Mouse (Mus musculus) kidney, postnatal 0 days (tissue): ENCODE data around the gene Tvp23a. TPM values are rescaled to one million over a fixed set of nuclear protein-coding genes. Genes with fewer than 3 reads are reported as not detected.

Source experiments
- ATAC-seq: fragments of 200-750 bp; cut with Nextera tagmentation; replicated peaks from 2 replicates; pipeline ENCODE4 v1.8.0; 2017; ENCODE audit warnings: low read depth, moderate number of reproducible peaks, moderate TSS enrichment, moderate library complexity; ENCODE audit not compliant: low FRiP score
- DNase-seq: peaks from one replicate; pipeline ENCODE4 v3.0.0-alpha.2; 2016; ENCODE audit warnings: low spot score
- H3K27ac ChIP-seq: fragments of 300-500 bp; sonication (generic); 2 replicates; pipeline ENCODE4 v1.5.1; 2014; ENCODE audit warnings: mild to moderate bottlenecking
- H3K27me3 ChIP-seq: fragments of 300-500 bp; sonication (generic); 2 replicates; pipeline ENCODE4 v1.6.1; 2014; ENCODE audit warnings: low read length, mixed read lengths; ENCODE audit not compliant: insufficient read depth
- H3K36me3 ChIP-seq: fragments of 300-500 bp; sonication (generic); 2 replicates; pipeline ENCODE4 v1.6.1; 2014; ENCODE audit warnings: low read length, mixed read lengths; ENCODE audit not compliant: insufficient read depth
- H3K4me1 ChIP-seq: fragments of 300-500 bp; sonication (generic); replicated peaks from 2 replicates; pipeline ENCODE4 v1.6.1; 2014; ENCODE audit warnings: antibody characterized with exemption, low read length, mixed read lengths; ENCODE audit not compliant: insufficient read depth
- H3K4me2 ChIP-seq: fragments of 300-500 bp; sonication (generic); 2 replicates; pipeline ENCODE4 v1.6.1; 2014; ENCODE audit warnings: mild to moderate bottlenecking, low read length, moderate library complexity, mixed read lengths
- H3K4me3 ChIP-seq: fragments of 300-500 bp; sonication (generic); replicated peaks from 2 replicates; pipeline ENCODE4 v1.5.1; 2014; ENCODE audit warnings: low read depth, low read length
- H3K9ac ChIP-seq: fragments of 300-500 bp; sonication (generic); 2 replicates; pipeline ENCODE4 v1.6.1; 2014; ENCODE audit warnings: low read depth, low read length
- H3K9me3 ChIP-seq: fragments of 300-500 bp; sonication (generic); replicated peaks from 2 replicates; pipeline ENCODE4 v1.6.1; 2016; ENCODE audit warnings: low read length, inconsistent platforms, mixed read lengths
- CTCF ChIP-seq: IDR thresholded peaks from 2 replicates; pipeline ENCODE4 v1.5.1; 2016; ENCODE audit warnings: antibody characterized with exemption, low read depth, mild to moderate bottlenecking, moderate library complexity
- WGBS: fragments of 180-500 bp; shearing (Covaris S2); extraction: QIAGEN DNeasy Blood & Tissue Kit; methylation state at CpG from one replicate; pipeline ENCODE4 v1.1.7; 2014; 5-methylcytosine and 5-hydroxymethylcytosine counted together
- polyA plus RNA-seq: library from polyadenylated mRNA; unstranded; fragments of >200 nt; fragmentation: Nextera tagmentation; extraction: Ambion mirVana; gene quantifications from 2 replicates; pipeline ENCODE4 v1.2.1, GENCODE M21; 2015

Gene Tvp23a
- polyA plus RNA-seq, 1 experiment from 2014 or later: 5.9 TPM

DNA sequence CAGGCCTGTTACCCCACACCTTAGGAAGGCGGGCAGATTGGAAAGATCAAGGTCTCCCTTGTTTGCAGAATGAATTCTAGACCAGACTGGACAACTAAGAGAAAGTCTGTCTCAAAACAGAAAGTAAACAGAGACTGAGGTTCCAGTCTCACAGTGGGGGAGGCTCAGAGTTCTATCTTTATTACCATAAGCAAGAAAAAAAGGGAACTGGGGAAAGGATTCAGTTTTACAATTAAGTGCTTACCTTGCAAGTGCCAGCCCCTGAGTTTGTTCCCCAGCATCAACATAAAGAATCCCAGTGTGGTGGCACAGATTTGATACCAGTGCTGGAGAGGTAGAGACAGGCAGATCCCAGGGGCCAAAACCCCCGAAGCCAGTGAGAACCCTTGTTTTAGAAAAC is 28.8 kb upstream of the Tvp23a start:
- Histone ChIP-seq H3K9me3 (no peaks in the 10 kb centered on the region), H3K4me3 (no peak overlapping the region), H3K4me1 (no peaks in the 10 kb centered on the region), H3K36me3 (no peaks in the 10 kb centered on the region), H3K27me3 (no peaks in the 10 kb centered on the region), H3K27ac (no peak overlapping the region), H3K9ac (no peak overlapping the region), H3K4me2 (no peak overlapping the region)
- TF ChIP-seq CTCF: no peak
- ATAC-seq: no peak
- DNase-seq: no peak
- WGBS: 70% methylated on average over 2 of the region's 2 CpGs

DNA sequence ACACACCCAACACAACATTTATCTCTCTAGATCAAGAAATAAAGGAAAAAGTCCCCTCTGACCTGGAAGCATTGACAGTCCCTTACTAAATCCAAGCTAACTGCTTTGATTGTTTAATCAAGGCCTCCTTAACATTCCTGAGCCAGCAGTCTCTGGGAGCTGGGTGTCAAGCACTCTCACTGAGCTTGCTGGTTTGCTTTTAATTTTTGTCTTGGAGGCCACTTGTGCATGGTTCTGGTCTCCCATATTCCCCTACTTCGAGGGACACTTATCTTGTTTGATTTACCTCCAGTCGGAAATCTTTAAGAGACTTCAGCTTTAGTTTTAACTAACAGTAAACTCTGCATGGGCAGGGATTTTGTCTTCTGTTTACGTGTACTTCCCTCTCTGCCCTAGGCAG is 27.8 kb upstream of the Tvp23a start:
- ATAC-seq (no peak), DNase-seq (no peak)
- no peaks in the 10 kb centered on the region for H3K9me3 ChIP-seq
- no peak overlapping the region for H3K27ac ChIP-seq
- H3K27me3 ChIP-seq: no peaks in the 10 kb centered on the region
- H3K36me3 ChIP-seq: no peaks in the 10 kb centered on the region
- no peak overlapping the region for H3K4me3 ChIP-seq
- WGBS: 77% methylated on average over 3 of the region's 3 CpGs
- H3K9ac ChIP-seq: no peak overlapping the region
- TF ChIP-seq CTCF: no peak
- H3K4me2 ChIP-seq: no peak overlapping the region
- no peaks in the 10 kb centered on the region for H3K4me1 ChIP-seq

DNA sequence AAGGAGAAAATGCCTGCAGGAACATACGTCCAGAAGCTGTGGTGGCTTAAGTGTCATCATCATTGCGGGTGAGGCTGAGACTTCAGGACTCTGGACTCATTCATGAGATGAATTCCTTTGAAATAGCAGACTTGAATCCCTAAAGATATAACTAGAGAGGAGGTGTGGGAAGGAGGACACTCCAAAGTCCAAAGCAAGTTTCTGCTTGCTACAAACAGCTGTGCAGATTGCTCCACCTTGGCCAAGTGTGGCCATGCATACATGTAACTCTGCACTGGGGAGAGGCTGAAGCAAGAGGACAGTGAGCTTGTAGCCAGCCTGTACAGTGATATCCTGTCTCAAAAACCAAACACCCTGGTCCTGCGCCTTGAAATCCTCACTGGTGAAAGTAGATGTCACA is 24.8 kb upstream of the Tvp23a start:
- Histone ChIP-seq H3K4me1 (no peaks in the 10 kb centered on the region), H3K36me3 (no peaks in the 10 kb centered on the region), H3K4me2 (no peak overlapping the region), H3K27me3 (no peaks in the 10 kb centered on the region), H3K9ac (no peak overlapping the region), H3K4me3 (no peak overlapping the region), H3K9me3 (no peaks in the 10 kb centered on the region), H3K27ac (no peak overlapping the region)
- DNase-seq (no peak), ATAC-seq (peak; percentile 79)
- WGBS: 95% methylated on average over 3 of the region's 3 CpGs
- no peak for TF ChIP-seq CTCF

DNA sequence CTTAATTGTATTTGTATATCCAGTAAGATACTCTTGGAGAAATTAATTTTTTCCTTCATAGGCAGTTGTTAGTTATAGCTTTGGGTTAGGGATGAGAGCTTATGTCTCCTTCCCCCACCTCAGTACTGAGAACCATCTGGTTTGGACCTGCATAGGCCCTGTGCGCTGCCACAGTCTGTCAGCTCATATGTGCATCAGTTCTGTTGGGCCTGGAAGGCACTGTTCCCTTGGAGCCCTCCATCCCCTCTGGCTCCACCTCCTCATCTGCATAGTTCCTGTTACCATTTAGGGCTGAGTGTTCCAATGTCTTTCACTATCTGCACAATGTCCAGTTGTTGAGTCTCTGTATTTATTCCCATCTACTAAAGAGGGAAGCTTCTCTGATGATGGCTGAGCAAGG is 21.0 kb upstream of the Tvp23a start:
- WGBS: 85% methylated on average over 1 of the region's 1 CpGs

DNA sequence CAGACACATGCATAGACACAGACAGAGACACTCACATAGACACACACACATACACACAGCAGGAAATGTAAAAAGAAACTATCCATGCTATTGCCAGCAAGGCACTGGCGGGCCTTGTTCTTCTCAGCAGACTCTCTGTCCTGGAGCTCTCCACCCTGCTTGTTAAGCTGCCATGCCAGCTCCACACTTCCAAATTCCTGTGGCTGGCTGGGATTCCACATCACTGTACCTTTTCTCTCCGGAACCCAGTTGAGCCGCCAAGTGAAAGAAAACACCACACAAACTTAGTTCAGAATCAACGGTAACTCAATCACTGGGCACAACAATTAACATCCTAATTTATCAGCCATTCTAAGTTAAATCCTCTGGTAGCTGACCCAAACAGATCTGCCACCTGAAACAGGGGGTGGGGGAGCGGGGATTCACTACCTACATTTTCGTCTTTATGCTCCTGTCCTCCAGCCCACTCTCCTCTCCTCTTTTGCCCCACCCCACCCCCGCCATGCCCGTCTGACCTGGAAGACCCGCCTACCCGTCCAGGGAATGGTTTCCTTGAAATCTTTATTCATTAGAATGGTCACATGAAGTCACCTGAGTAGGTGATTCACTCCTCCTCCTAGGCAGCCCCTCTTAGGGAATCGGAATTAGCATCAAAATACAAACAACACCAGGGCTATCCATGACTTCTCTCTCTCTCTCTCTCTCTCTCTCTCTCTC is 20.4 kb upstream of the Tvp23a start:
- DNase-seq: no peak
- no peak for ATAC-seq
- no peak overlapping the region for H3K4me3 ChIP-seq
- TF ChIP-seq CTCF: no peak
- H3K27ac ChIP-seq: no peak overlapping the region
- H3K9ac ChIP-seq: no peak overlapping the region
- no peaks in the 10 kb centered on the region for H3K4me1 ChIP-seq
- H3K4me2 ChIP-seq: no peak overlapping the region
- no peaks in the 10 kb centered on the region for H3K27me3 ChIP-seq
- no peaks in the 10 kb centered on the region for H3K36me3 ChIP-seq
- 28% methylated on average over 11 of the region's 11 CpGs for WGBS
- H3K9me3 ChIP-seq: no peaks in the 10 kb centered on the region

More for the DNA sequence above, 21.0 kb upstream of the Tvp23a start:
- TF ChIP-seq CTCF: no peak
- H3K4me1 ChIP-seq: no peaks in the 10 kb centered on the region
- H3K27ac ChIP-seq: no peak overlapping the region
- H3K4me2 ChIP-seq: no peak overlapping the region
- H3K27me3 ChIP-seq: no peaks in the 10 kb centered on the region
- DNase-seq: no peak
- no peaks in the 10 kb centered on the region for H3K9me3 ChIP-seq
- no peaks in the 10 kb centered on the region for H3K36me3 ChIP-seq
- H3K4me3 ChIP-seq: no peak overlapping the region
- H3K9ac ChIP-seq: no peak overlapping the region
- ATAC-seq: no peak

DNA sequence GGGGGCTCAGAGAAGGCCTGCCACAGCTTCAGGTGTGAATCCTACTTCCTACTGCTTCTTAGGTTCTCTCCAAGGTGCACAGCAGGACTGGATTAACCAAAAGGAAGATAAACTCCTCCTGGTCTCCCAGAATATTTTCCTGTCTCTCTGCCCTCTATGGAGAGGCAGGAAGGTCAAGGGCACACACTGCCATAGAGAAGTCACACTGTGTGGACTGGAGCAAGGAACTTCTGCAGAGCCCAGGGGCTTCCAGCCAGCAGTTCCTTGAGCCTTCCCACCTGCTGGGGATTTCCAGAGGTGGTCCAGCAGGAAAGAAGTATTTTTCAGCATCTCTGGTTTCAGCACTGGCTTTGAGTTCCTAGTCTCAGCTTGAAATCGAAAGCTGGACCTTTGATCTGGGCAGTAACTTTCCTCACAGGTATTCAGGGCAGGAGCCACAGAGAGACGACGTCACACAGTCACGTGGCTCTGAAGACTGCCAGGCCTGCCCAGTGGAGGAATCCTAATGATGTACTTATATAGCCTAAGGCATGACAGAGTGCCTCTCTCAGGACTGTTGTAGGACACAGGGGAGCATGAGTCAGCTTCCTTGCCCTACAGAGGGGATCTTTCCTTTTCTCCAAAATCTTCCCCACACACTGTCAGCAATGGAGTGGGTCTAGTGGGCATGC is 18.0 kb upstream of the Tvp23a start:
- H3K4me2 ChIP-seq: no peak overlapping the region
- H3K27ac ChIP-seq: peak overlapping the region; percentile 44; the same call in 1 of the 2 replicates
- DNase-seq (peak; percentile 34), ATAC-seq (peak; percentile 95)
- no peak for TF ChIP-seq CTCF
- H3K4me1 ChIP-seq: no peaks in the 10 kb centered on the region
- 15% methylated on average over 4 of the region's 4 CpGs for WGBS
- no peaks in the 10 kb centered on the region for H3K9me3 ChIP-seq
- H3K36me3 ChIP-seq: no peaks in the 10 kb centered on the region
- H3K9ac ChIP-seq: no peak overlapping the region
- H3K27me3 ChIP-seq: no peaks in the 10 kb centered on the region
- no peak overlapping the region for H3K4me3 ChIP-seq
